19 mouse cellular contexts compared by ENCODE assay signal in the genomic region with DNA sequence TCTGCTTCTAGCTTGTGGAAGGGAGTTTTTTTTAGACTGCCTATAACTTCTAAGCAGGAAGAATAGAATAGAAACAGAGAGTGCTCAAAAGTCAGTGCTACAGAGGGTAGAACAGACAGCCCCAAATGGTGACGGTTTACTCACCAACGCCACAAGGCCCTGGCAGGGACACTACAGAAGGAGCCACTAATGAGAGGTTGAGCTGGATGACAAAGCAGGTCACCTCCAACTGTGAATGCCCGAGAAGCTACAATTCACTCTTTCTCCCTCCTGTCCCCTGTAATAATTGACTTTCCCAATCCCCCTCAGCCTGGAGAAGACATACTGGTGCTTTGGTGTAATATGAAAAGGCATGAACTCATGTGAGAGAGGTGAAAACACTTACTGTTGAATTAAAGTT.
"Had no signal": no experiment of that assay in that cellular context is flagged by ENCODE, and none has a peak within 500 bp of the region (broad histone marks: within the 10 kb centered on the region; RNA-seq: fewer than 3 reads in every experiment).

No protein-coding gene starts in this region.

- H3K27ac ChIP-seq: liver, embryonic 15.5 days; lung, embryonic 15.5 days; macrophage; midbrain, embryonic 13.5 days; midbrain, embryonic 15.5 days; neural tube, embryonic 12.5 days had no signal

- H3K4me3 ChIP-seq: liver, embryonic 15.5 days; lung, embryonic 15.5 days; megakaryocyte, embryonic 14.5 days; midbrain, embryonic 13.5 days; midbrain, embryonic 15.5 days; neural tube, embryonic 12.5 days had no signal

- H3K27me3 ChIP-seq: liver, embryonic 15.5 days; lung, embryonic 15.5 days; megakaryocyte, embryonic 14.5 days; midbrain, embryonic 13.5 days; midbrain, embryonic 15.5 days; neural tube, embryonic 12.5 days had no signal

- H3K36me3 ChIP-seq: liver, embryonic 15.5 days; lung, embryonic 15.5 days; midbrain, embryonic 13.5 days; midbrain, embryonic 15.5 days; neural tube, embryonic 12.5 days had no signal

- DNase-seq: liver, postnatal 0 days; lung, adult 2 months; lung, postnatal 14 days; lung, postnatal 36 days; right cerebral cortex, adult 18-20 months; right cerebral cortex, postnatal 25 days; right cerebral cortex, postnatal 4 days; spleen, adult 18-20 months; thymus, adult 18-20 months; thymus, postnatal 25 days; thymus, postnatal 4 days had no signal

- H3K4me1 ChIP-seq: liver, embryonic 15.5 days; lung, embryonic 15.5 days; megakaryocyte, embryonic 14.5 days had no signal

- H3K9ac ChIP-seq: liver, embryonic 15.5 days; liver, postnatal 0 days; lung, embryonic 15.5 days; midbrain, embryonic 13.5 days; midbrain, embryonic 15.5 days; neural tube, embryonic 12.5 days had no signal

- H3K9me3 ChIP-seq: liver, embryonic 15.5 days; lung, embryonic 15.5 days; midbrain, embryonic 15.5 days; neural tube, embryonic 12.5 days had no signal

- ATAC-seq: liver, postnatal 0 days; lung, postnatal 0 days; midbrain, embryonic 13.5 days; midbrain, embryonic 15.5 days had no signal
